Mouse (Mus musculus) erythroblast, embryonic 14.5 days (primary cell): ENCODE results near the gene Prdm15.

ENCODE experiments used
- GATA1 ChIP-seq: IDR thresholded peaks from 2 replicates; pipeline ENCODE4 v1.6.1; 2012; ENCODE audit warnings: low read length, inconsistent platforms, mixed read lengths
- TAL1 ChIP-seq: IDR thresholded peaks from 3 replicates; pipeline ENCODE4 v1.6.1; 2012; ENCODE audit warnings: low read length, inconsistent platforms, mixed read lengths

DNA sequence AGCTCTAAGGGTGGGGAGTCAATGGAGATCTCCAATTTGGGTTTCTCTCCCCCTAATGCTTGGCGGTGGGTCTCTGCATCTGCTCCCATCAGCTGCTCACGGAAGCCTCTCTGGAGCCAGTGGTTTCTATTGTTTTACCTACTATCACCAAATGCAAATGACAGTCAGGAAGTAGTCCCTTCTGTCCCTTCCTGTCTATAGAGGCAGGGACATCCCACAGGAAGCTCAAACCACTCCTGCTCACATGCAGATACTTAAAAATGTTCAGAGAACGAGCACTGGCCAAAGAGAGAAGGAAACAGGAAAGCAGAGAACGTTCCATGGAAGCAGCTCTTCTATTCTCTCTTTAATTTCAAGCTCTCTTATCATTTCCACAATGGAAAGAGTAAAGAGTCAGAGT is 32.1 kb downstream of the Prdm15 start:
- TF ChIP-seq GATA1 (no peak), TAL1 (no peak)
